ENCODE assay signal across 24 mouse cellular contexts in the genomic region with DNA sequence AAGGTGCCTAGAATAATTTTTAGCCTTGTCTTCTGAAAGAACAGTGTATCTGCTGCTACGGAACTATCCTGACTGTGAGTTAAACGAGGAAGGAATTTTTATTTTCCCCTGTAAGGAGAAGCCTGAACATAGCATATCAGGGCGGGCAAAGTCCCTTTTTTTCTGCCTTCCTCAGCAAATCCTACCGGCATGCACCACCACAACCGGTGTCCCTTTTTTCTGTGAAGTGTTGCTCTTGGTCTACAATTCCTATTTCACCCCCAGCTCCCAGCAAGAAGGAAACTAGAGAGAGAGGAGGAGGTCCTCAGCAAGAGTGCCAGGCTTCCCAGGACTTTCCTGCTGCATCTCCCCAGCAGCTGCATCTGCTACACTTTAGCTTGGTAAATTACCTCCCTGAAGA. TPM values are rescaled to one million over a fixed set of nuclear protein-coding genes. Genes with fewer than 3 reads are reported as not detected.
A peak's percentile ranks its signal among the peaks of the same experiment; 100 is the strongest.
DNase-seq lines count a peak whose midpoint lies in the region; ATAC-seq and TF ChIP-seq lines count a peak whose summit lies in the region.
"Had no signal": no experiment of that assay in that cellular context is flagged by ENCODE, and none has a peak within 500 bp of the region (broad histone marks: within the 10 kb centered on the region; RNA-seq: fewer than 3 reads in every experiment).

No protein-coding gene starts in this region.

- H3K4me2 ChIP-seq in intestine, postnatal 0 days (replicated peaks; ENCODE audit: low read depth): no peak overlapping the region
- H3K4me2 ChIP-seq: embryonic facial prominence, embryonic 13.5 days; forebrain, embryonic 12.5 days; forebrain, embryonic 15.5 days; heart, embryonic 11.5 days; hindbrain, embryonic 12.5 days; hindbrain, embryonic 15.5 days had no signal

- H3K36me3 ChIP-seq in heart, embryonic 10.5 days: no peaks in the 10 kb centered on the region
- H3K36me3 ChIP-seq in intestine, postnatal 0 days (ENCODE audit: control insufficient read depth, insufficient read depth): no peaks in the 10 kb centered on the region
- H3K36me3 ChIP-seq: embryonic facial prominence, embryonic 10.5 days; embryonic facial prominence, embryonic 13.5 days; forebrain, embryonic 12.5 days; forebrain, embryonic 15.5 days; hindbrain, embryonic 12.5 days; hindbrain, embryonic 15.5 days had no signal

- peaks cover 50% of the 10 kb centered on the region for H3K27me3 ChIP-seq in heart, embryonic 10.5 days (ENCODE audit: insufficient read depth, poor library complexity, severe bottlenecking)
- no peaks in the 10 kb centered on the region for H3K27me3 ChIP-seq in intestine, postnatal 0 days (replicated peaks; ENCODE audit: control insufficient read depth, insufficient read depth, low read length)

- peaks cover 9% of the 10 kb centered on the region; the same call in 1 of the 2 replicates for H3K4me1 ChIP-seq in heart, embryonic 10.5 days
- H3K4me1 ChIP-seq in intestine, postnatal 0 days (replicated peaks; ENCODE audit: control insufficient read depth, insufficient read depth, low read length): no peaks in the 10 kb centered on the region; the same call in 1 of the 2 replicates

- 0 out of 2 replicates have a peak, but pooled peaks have one; percentile 31 for ATAC-seq in intestine, postnatal 0 days
- ATAC-seq: activated CD4-positive, CD25-positive, alpha-beta regulatory T cell, adult 4 months; forebrain, embryonic 15.5 days had no signal

- H3K9ac ChIP-seq in intestine, postnatal 0 days (ENCODE audit: low read depth, low read length): no peak overlapping the region
- H3K9ac ChIP-seq: embryonic facial prominence, embryonic 13.5 days; forebrain, embryonic 12.5 days; forebrain, embryonic 15.5 days; hindbrain, embryonic 12.5 days; hindbrain, embryonic 15.5 days had no signal

- WGBS in heart, embryonic 10.5 days: 77% methylated on average over 5 of the region's 5 CpGs
- WGBS in intestine, postnatal 0 days: 36% methylated on average over 5 of the region's 5 CpGs

- no peak overlapping the region for H3K27ac ChIP-seq in heart, embryonic 10.5 days
- H3K27ac ChIP-seq in intestine, postnatal 0 days (ENCODE audit: low read depth, low read length): peak overlapping the region; percentile 54
- H3K27ac ChIP-seq: embryonic facial prominence, embryonic 10.5 days; embryonic facial prominence, embryonic 13.5 days; forebrain, embryonic 12.5 days; forebrain, embryonic 15.5 days; heart, adult 2 months; hindbrain, embryonic 12.5 days; hindbrain, embryonic 15.5 days had no signal

- DNase-seq in heart, adult 11 months: peak; percentile 57
- no peak for DNase-seq in heart, embryonic 10.5 days (ENCODE audit: low spot score)
- DNase-seq in kidney, postnatal 14 days: peak; percentile 36
- no peak for DNase-seq in kidney, postnatal 4 days
- DNase-seq in right cerebral cortex, adult 18-20 months: no peak
- DNase-seq: adrenal gland, adult 8-10 months; adrenal gland, postnatal 25 days; cerebellum, adult 11-12 months; cerebellum, adult 8-10 months; cerebellum, postnatal 10 days; cerebellum, postnatal 36 days; embryo, embryonic 11 days; gastrocnemius, postnatal 25 days; heart, adult 2 months had no signal

- no peaks in the 10 kb centered on the region for H3K9me3 ChIP-seq in heart, embryonic 10.5 days
- H3K9me3 ChIP-seq in intestine, postnatal 0 days (ENCODE audit: control insufficient read depth): no peaks in the 10 kb centered on the region
- H3K9me3 ChIP-seq: embryonic facial prominence, embryonic 10.5 days; embryonic facial prominence, embryonic 13.5 days; forebrain, embryonic 12.5 days; forebrain, embryonic 15.5 days; hindbrain, embryonic 12.5 days; hindbrain, embryonic 15.5 days had no signal

- no peak for TF ChIP-seq CTCF in intestine, postnatal 0 days (IDR thresholded peaks at IDR 0.05; ENCODE audit: low read depth)

- no peak overlapping the region for H3K4me3 ChIP-seq in heart, embryonic 10.5 days
- no peak overlapping the region for H3K4me3 ChIP-seq in intestine, postnatal 0 days (ENCODE audit: low read depth, low read length)
- H3K4me3 ChIP-seq: embryonic facial prominence, embryonic 10.5 days; embryonic facial prominence, embryonic 13.5 days; erythroblast, embryonic 14.5 days; forebrain, embryonic 12.5 days; forebrain, embryonic 15.5 days; heart, adult 2 months; hindbrain, embryonic 12.5 days; hindbrain, embryonic 15.5 days had no signal

RNA-seq across cellular contexts. Expression of a gene that starts 2.2 kb away (rescaled TPM):
- polyA plus RNA-seq in heart, embryonic 10.5 days (2016; fragmentation: Nextera tagmentation; extraction: Ambion mirVana): 0.33 and 0.51 TPM in 2 replicates
- polyA plus RNA-seq in intestine, postnatal 0 days (2015; fragmentation: Nextera tagmentation; extraction: Ambion mirVana): 12.8 and 14.4 TPM in 2 replicates

Comparison
In these comparisons a context has a peak if more than half of its experiments do, and no peak if none do; other contexts are left out.
1. DNase-seq: peak in heart, adult 11 months (single experiment) and kidney, postnatal 14 days (single experiment); none in heart, embryonic 10.5 days (single experiment), kidney, postnatal 4 days (0 of 2) and right cerebral cortex, adult 18-20 months (single experiment).